Mouse (Mus musculus) testis, adult 2 months (tissue): ENCODE data around the gene Ubxn1.

Experiments
- CTCF ChIP-seq: fragments of 200-500 bp; IDR thresholded peaks from 2 replicates; pipeline ENCODE4 v1.5.1; 2012; ENCODE audit warnings: low read depth, mild to moderate bottlenecking, inconsistent platforms, low read length, moderate library complexity; ENCODE audit not compliant: control insufficient read depth, insufficient read depth, insufficient replicate concordance
- POLR2A ChIP-seq: fragments of 200-500 bp; IDR thresholded peaks from 2 replicates; pipeline ENCODE4 v1.6.1; 2012; ENCODE audit warnings: low read depth, mild to moderate bottlenecking, inconsistent platforms, low read length, moderate library complexity; ENCODE audit not compliant: control insufficient read depth

DNA sequence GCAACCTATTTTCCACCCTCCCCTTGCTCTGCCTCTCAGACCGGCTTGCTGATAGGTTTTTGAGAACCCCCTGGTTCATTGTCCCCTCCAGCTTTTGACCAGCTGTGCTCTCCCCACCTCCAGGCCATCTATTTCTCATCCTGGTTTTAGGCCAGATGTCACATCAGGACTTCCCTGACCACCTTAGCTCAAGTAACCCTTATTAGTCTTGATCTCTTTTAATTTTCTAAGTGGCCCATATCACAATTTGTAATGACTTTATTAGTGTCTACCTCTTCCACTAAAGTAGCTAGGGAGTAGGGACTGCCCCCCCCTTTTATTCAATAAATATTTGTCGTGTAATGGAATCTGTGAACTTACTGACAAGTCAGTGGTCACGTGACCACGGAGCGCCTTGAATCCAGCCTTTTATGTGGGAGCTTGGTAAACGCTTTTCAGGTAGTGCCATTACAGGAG is 49.6 kb downstream of the Ubxn1 start:
- no peak for TF ChIP-seq POLR2A
- TF ChIP-seq CTCF = no peak
